In the genomic region with DNA sequence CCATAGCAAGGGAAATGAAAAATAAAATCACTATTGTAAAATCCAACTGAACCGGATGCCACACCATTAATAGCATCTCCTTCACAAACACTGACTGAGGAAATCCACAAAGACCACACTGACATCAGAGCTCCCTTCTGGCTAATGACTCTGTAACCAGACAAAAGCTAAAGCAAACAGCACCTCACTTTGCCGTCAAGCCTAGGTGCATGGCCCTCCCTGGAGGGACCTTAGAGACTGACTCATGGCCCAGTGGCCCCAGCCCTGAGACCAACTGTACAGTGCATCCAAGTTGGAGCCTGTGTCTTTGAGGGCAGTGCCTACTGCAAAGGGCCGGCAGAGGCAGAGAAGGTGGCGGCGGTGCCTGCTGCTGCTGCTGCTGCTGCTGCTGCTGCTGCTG, we compare ENCODE assay signal across 21 mouse cellular contexts.
DNase-seq lines count a peak whose midpoint lies in the region; ATAC-seq lines count a peak whose summit lies in the region.
"Had no signal": no experiment of that assay in that cellular context is flagged by ENCODE, and none has a peak within 500 bp of the region (broad histone marks: within the 10 kb centered on the region; RNA-seq: fewer than 3 reads in every experiment).

No protein-coding gene starts in this region.

- H3K27me3 ChIP-seq in hindbrain, embryonic 13.5 days = no peaks in the 10 kb centered on the region; the same call in 1 of the 2 replicates
- H3K27me3 ChIP-seq in hindbrain, embryonic 14.5 days (ENCODE audit: control insufficient read depth, insufficient read depth, low read length) = no peaks in the 10 kb centered on the region
- H3K27me3 ChIP-seq: embryonic facial prominence, embryonic 12.5 days; limb, embryonic 12.5 days had no signal

- no peaks in the 10 kb centered on the region for H3K36me3 ChIP-seq in hindbrain, embryonic 13.5 days
- no peaks in the 10 kb centered on the region for H3K36me3 ChIP-seq in hindbrain, embryonic 14.5 days (replicated peaks; ENCODE audit: control insufficient read depth, insufficient read depth)
- H3K36me3 ChIP-seq: embryonic facial prominence, embryonic 12.5 days; limb, embryonic 12.5 days had no signal

- no peaks in the 10 kb centered on the region for H3K9me3 ChIP-seq in hindbrain, embryonic 13.5 days
- no peaks in the 10 kb centered on the region for H3K9me3 ChIP-seq in hindbrain, embryonic 14.5 days (ENCODE audit: control insufficient read depth, low read length)
- H3K9me3 ChIP-seq: embryonic facial prominence, embryonic 12.5 days; limb, embryonic 12.5 days had no signal

- H3K4me3 ChIP-seq in hindbrain, embryonic 13.5 days = no peak overlapping the region
- H3K4me3 ChIP-seq in hindbrain, embryonic 14.5 days (replicated peaks; ENCODE audit: low read length) = no peak overlapping the region
- H3K4me3 ChIP-seq: embryonic facial prominence, embryonic 12.5 days; limb, embryonic 12.5 days; megakaryocyte, embryonic 14.5 days had no signal

- no peak for ATAC-seq in hindbrain, embryonic 13.5 days (ENCODE audit: low FRiP score)
- no peak for ATAC-seq in hindbrain, embryonic 14.5 days (ENCODE audit: low FRiP score)
- ATAC-seq in megakaryocyte, adult 5-6 weeks (ENCODE audit: poor library complexity, severe bottlenecking) = peak; percentile 78
- ATAC-seq: intestine, embryonic 16.5 days had no signal

- WGBS in hindbrain, embryonic 13.5 days = 60% methylated on average over 5 of the region's 5 CpGs
- WGBS in hindbrain, embryonic 14.5 days = 50% methylated on average over 5 of the region's 5 CpGs

- DNase-seq in hindbrain, embryonic 14.5 days (ENCODE audit: low spot score) = no peak
- DNase-seq in CD4-positive helper T cell, adult 2 months (ENCODE audit: low read depth, low spot score) = peak; percentile 78
- DNase-seq in T-cell, adult 2 months (ENCODE audit: low spot score) = peak; percentile 70
- no peak for DNase-seq in layer of hippocampus, postnatal 10 days (ENCODE audit: low spot score in 2 of 2)
- no peak for DNase-seq in adipocyte (ENCODE audit: low spot score)
- no peak for DNase-seq in heart, adult 11 months
- DNase-seq: adrenal gland, postnatal 25 days; cerebellum, adult 2 months; gastrocnemius, postnatal 14 days; heart, postnatal 4 days; kidney, postnatal 10 days; retina, postnatal 1 day; right cerebral cortex, postnatal 4 days had no signal

- H3K4me2 ChIP-seq in hindbrain, embryonic 13.5 days = no peak overlapping the region
- no peak overlapping the region for H3K4me2 ChIP-seq in hindbrain, embryonic 14.5 days (replicated peaks)
- H3K4me2 ChIP-seq: embryonic facial prominence, embryonic 12.5 days; heart, embryonic 11.5 days; limb, embryonic 12.5 days had no signal

- 0 out of 2 replicates have a peak overlapping the region, but pooled peaks have one; percentile 14 for H3K27ac ChIP-seq in hindbrain, embryonic 13.5 days
- no peak overlapping the region for H3K27ac ChIP-seq in hindbrain, embryonic 14.5 days
- H3K27ac ChIP-seq: embryonic facial prominence, embryonic 12.5 days; limb, embryonic 12.5 days; liver, embryonic 14.5 days had no signal

- H3K9ac ChIP-seq in hindbrain, embryonic 13.5 days = no peak overlapping the region
- H3K9ac ChIP-seq in hindbrain, embryonic 14.5 days = no peak overlapping the region
- H3K9ac ChIP-seq: embryonic facial prominence, embryonic 12.5 days; limb, embryonic 12.5 days; liver, embryonic 14.5 days had no signal

- H3K4me1 ChIP-seq in hindbrain, embryonic 13.5 days (replicated peaks) = no peaks in the 10 kb centered on the region
- H3K4me1 ChIP-seq in hindbrain, embryonic 14.5 days (replicated peaks; ENCODE audit: control insufficient read depth, insufficient read depth, low read length) = no peaks in the 10 kb centered on the region

Comparison
In these comparisons a context has a peak if more than half of its experiments do, and no peak if none do; other contexts are left out.
1. DNase-seq: peak in CD4-positive helper T cell, adult 2 months (single experiment) and T-cell, adult 2 months (single experiment); none in hindbrain, embryonic 14.5 days (single experiment), layer of hippocampus, postnatal 10 days (0 of 2), adipocyte (single experiment) and heart, adult 11 months (single experiment).